Mouse (Mus musculus) intestine, embryonic 15.5 days (tissue): Measurements from ENCODE around the gene Duox1. TPM values are rescaled to one million over a fixed set of nuclear protein-coding genes. Genes with fewer than 3 reads are reported as not detected.

Experiments used
- ATAC-seq: fragments of 200-750 bp; cut with Nextera tagmentation; 2 replicates; pipeline ENCODE4 v1.8.0; 2017; ENCODE audit warnings: moderate TSS enrichment, moderate library complexity
- H3K27ac ChIP-seq: fragments of 300-500 bp; sonication (generic); 2 replicates; pipeline ENCODE4 v1.5.1; 2015; ENCODE audit warnings: mild to moderate bottlenecking, inconsistent platforms
- H3K27me3 ChIP-seq: fragments of 300-500 bp; sonication (generic); replicated peaks from 2 replicates; pipeline ENCODE4 v1.6.1; 2015; ENCODE audit warnings: inconsistent platforms
- H3K36me3 ChIP-seq: fragments of 300-500 bp; sonication (generic); 2 replicates; pipeline ENCODE4 v1.6.1; 2015; ENCODE audit warnings: inconsistent platforms
- H3K4me1 ChIP-seq: fragments of 300-500 bp; sonication (generic); replicated peaks from 2 replicates; pipeline ENCODE4 v1.6.1; 2015; ENCODE audit warnings: inconsistent platforms
- H3K4me2 ChIP-seq: fragments of 300-500 bp; sonication (generic); replicated peaks from 2 replicates; pipeline ENCODE4 v1.6.1; 2015; ENCODE audit warnings: mild to moderate bottlenecking, inconsistent platforms
- H3K4me3 ChIP-seq: fragments of 300-500 bp; sonication (generic); replicated peaks from 2 replicates; pipeline ENCODE4 v1.5.1; 2015; ENCODE audit warnings: inconsistent platforms
- H3K9ac ChIP-seq: fragments of 300-500 bp; sonication (generic); 2 replicates; pipeline ENCODE4 v1.6.1; 2015; ENCODE audit warnings: inconsistent platforms
- H3K9me3 ChIP-seq: fragments of 300-500 bp; sonication (generic); 2 replicates; pipeline ENCODE4 v1.6.1; 2016; ENCODE audit warnings: inconsistent platforms
- WGBS: fragments of 180-500 bp; shearing (Covaris S2); methylation state at CpG from one replicate; pipeline ENCODE4 v1.1.7; 2015; 5-methylcytosine and 5-hydroxymethylcytosine counted together
- polyA plus RNA-seq: library from polyadenylated mRNA; unstranded; fragments of >200 nt; fragmentation: Nextera tagmentation; extraction: Ambion mirVana; gene quantifications from 2 replicates; pipeline ENCODE4 v1.2.1, GENCODE M21; 2015

The Duox1 gene
- polyA plus RNA-seq, 1 experiment from 2014 or later = 0.08 TPM

- no peaks in the 10 kb centered on the region for H3K36me3 ChIP-seq
- H3K9ac ChIP-seq = no peak overlapping the region
- no peak overlapping the region for H3K27ac ChIP-seq
- WGBS = 86% methylated on average over 13 of the region's 13 CpGs
- H3K9me3 ChIP-seq = no peaks in the 10 kb centered on the region
- H3K27me3 ChIP-seq = no peaks in the 10 kb centered on the region
- peaks cover 17% of the 10 kb centered on the region for H3K4me1 ChIP-seq
- no peak for ATAC-seq
- no peak overlapping the region for H3K4me3 ChIP-seq
- H3K4me2 ChIP-seq = no peak overlapping the region
Observed at GRCm38 (mm10) chr2:122362622-122363523, 47.4 kb downstream of the Duox1 start.

DNA sequence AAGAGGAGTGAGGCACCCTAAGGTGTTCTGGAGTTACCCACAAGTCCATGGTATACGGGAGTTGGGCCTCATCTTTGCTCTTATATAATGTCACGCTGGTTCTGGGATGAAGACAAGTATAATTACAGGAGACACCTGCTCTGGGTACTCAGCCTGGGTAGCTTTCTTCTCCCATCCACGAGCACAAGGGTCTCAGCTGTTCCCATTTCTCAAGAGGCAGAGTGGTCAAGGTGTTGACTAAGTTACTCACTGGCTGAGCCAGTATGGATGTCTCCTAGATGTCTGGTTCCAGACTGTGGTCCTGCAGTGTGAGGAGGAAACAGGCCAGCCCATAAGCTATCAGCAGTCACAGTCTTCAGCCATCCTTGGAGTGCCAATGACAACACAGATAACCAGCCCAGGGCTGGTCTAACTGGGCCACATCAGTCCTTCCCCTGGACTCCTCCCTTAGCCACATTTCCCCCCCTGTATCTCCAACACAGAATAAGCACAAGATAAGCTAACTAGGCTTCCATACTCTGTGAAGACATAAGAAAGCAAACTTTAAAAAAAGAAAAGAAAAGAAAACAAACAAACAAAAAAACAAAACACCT is 49.0 kb downstream of the Duox1 start:
- no peak overlapping the region for H3K4me2 ChIP-seq
- H3K9ac ChIP-seq = no peak overlapping the region
- H3K4me3 ChIP-seq = no peak overlapping the region
- no peaks in the 10 kb centered on the region for H3K9me3 ChIP-seq
- H3K27ac ChIP-seq = no peak overlapping the region
- no peak for ATAC-seq
- H3K4me1 ChIP-seq = peaks cover 23% of the 10 kb centered on the region
- no peaks in the 10 kb centered on the region for H3K27me3 ChIP-seq
- 88% methylated on average over 3 of the region's 3 CpGs for WGBS
- no peaks in the 10 kb centered on the region for H3K36me3 ChIP-seq

GRCm38 (mm10) chr2:122365244-122365866 is 49.9 kb downstream of the Duox1 start:
- no peak overlapping the region for H3K27ac ChIP-seq
- H3K4me1 ChIP-seq = peaks cover 25% of the 10 kb centered on the region
- H3K4me2 ChIP-seq = no peak overlapping the region
- WGBS = 87% methylated on average over 10 of the region's 10 CpGs
- no peaks in the 10 kb centered on the region for H3K27me3 ChIP-seq
- no peaks in the 10 kb centered on the region for H3K9me3 ChIP-seq
- H3K9ac ChIP-seq = no peak overlapping the region
- no peak for ATAC-seq
- no peak overlapping the region for H3K4me3 ChIP-seq
- no peaks in the 10 kb centered on the region for H3K36me3 ChIP-seq

DNA sequence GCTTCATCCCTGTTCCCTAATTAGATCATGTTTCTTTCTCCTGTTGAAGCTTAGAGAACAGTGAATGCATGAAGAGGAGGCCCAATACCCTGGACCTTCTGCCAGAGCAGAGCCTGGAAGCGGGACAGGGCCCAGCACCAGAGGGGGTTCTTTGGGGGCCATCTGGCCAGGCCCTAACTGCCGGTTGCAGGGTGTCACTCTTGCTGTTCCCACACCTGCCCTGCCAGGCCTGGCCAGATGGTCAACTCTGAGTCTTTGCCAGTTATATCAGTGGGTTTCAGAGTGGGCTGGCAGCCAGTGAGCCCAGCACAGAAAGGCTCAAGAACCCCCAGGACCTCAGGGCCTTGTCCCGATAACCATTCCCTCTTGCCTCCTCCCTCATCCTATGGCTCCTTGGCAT is 50.6 kb downstream of the Duox1 start:
- Histone ChIP-seq H3K27ac (no peak overlapping the region), H3K27me3 (no peaks in the 10 kb centered on the region), H3K36me3 (no peaks in the 10 kb centered on the region), H3K4me3 (no peak overlapping the region), H3K9ac (no peak overlapping the region), H3K4me2 (no peak overlapping the region), H3K4me1 (peaks cover 22% of the 10 kb centered on the region), H3K9me3 (no peaks in the 10 kb centered on the region)
- WGBS = 76% methylated on average over 3 of the region's 3 CpGs
- ATAC-seq = no peak

DNA sequence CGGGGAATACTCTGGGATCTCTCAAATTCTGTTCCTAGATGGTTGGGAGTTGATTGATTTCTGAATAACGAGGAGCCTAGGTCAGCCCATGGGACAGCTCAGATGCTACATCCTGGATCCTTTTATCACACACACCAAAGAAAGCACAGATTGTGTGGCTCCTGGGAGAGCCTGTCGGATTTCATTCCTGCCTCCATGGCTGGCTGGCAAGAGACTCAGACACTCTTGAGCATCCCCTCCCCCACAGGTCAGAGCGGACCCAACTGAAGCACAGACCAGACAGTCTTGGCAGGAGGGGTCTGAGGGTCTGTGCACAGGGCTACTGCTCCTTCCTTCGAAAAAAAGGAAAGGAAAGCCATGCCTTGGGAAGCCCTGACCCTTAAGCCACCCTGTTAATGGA is 51.2 kb downstream of the Duox1 start:
- WGBS = 44% methylated on average over 5 of the region's 5 CpGs
- H3K9ac ChIP-seq = no peak overlapping the region
- H3K27ac ChIP-seq = no peak overlapping the region
- H3K36me3 ChIP-seq = no peaks in the 10 kb centered on the region
- no peak for ATAC-seq
- H3K4me3 ChIP-seq = no peak overlapping the region
- H3K27me3 ChIP-seq = no peaks in the 10 kb centered on the region
- no peaks in the 10 kb centered on the region for H3K9me3 ChIP-seq
- H3K4me1 ChIP-seq = peaks cover 21% of the 10 kb centered on the region
- peak overlapping the region; percentile 88 for H3K4me2 ChIP-seq

DNA sequence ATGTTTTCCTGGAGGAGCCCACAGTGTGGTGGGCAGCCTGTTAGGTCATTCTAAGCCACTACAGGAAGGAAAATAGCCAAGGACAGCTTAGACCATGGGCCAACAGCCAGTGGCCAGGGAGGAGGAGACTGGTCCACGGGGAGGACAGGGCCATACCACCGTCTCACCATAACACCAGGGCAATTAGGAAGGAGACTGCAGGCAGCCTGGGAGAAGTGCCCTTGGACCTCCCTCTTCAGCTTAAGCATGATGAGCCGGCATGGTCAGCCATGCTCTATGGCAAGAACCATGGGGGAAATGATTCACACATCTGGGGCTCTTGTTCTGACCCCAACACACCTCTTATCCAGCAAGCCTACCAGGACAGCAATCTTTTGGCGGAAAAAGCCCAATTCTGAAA is 51.7 kb downstream of the Duox1 start:
- peak overlapping the region; percentile 89; the same call in 1 of the 2 replicates for H3K4me3 ChIP-seq
- no peak for ATAC-seq
- 44% methylated on average over 4 of the region's 4 CpGs for WGBS
- H3K9me3 ChIP-seq = no peaks in the 10 kb centered on the region
- H3K4me1 ChIP-seq = peaks cover 18% of the 10 kb centered on the region
- H3K27me3 ChIP-seq = no peaks in the 10 kb centered on the region
- H3K36me3 ChIP-seq = no peaks in the 10 kb centered on the region
- peak overlapping the region; percentile 88 for H3K4me2 ChIP-seq
- H3K9ac ChIP-seq = no peak overlapping the region
- H3K27ac ChIP-seq = no peak overlapping the region

DNA sequence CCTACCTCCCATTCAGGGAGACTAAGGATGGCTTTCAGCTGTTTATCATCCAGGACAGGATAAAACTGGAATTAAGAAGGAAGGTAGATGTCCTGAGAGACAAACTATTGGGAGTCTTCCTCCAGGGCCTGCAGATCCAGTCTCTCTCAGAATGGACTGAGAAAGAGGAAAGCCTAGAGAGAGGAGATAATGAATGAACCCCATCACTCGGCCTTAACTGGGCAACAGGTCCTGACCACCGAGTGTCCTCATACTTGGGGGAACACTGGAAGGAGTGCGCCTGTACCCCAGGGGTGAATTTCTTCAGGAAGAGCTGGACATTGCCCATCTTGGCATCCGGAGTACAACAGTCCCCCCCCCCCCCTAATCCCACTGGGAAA is 52.2 kb downstream of the Duox1 start:
- peak overlapping the region; percentile 88 for H3K4me2 ChIP-seq
- 12% methylated on average over 4 of the region's 4 CpGs for WGBS
- H3K27ac ChIP-seq = no peak overlapping the region
- no peaks in the 10 kb centered on the region for H3K36me3 ChIP-seq
- H3K4me1 ChIP-seq = peaks cover 18% of the 10 kb centered on the region
- peak overlapping the region; percentile 80 for H3K9ac ChIP-seq
- no peaks in the 10 kb centered on the region for H3K27me3 ChIP-seq
- no peak for ATAC-seq
- no peaks in the 10 kb centered on the region for H3K9me3 ChIP-seq
- H3K4me3 ChIP-seq = peak overlapping the region; percentile 89

DNA sequence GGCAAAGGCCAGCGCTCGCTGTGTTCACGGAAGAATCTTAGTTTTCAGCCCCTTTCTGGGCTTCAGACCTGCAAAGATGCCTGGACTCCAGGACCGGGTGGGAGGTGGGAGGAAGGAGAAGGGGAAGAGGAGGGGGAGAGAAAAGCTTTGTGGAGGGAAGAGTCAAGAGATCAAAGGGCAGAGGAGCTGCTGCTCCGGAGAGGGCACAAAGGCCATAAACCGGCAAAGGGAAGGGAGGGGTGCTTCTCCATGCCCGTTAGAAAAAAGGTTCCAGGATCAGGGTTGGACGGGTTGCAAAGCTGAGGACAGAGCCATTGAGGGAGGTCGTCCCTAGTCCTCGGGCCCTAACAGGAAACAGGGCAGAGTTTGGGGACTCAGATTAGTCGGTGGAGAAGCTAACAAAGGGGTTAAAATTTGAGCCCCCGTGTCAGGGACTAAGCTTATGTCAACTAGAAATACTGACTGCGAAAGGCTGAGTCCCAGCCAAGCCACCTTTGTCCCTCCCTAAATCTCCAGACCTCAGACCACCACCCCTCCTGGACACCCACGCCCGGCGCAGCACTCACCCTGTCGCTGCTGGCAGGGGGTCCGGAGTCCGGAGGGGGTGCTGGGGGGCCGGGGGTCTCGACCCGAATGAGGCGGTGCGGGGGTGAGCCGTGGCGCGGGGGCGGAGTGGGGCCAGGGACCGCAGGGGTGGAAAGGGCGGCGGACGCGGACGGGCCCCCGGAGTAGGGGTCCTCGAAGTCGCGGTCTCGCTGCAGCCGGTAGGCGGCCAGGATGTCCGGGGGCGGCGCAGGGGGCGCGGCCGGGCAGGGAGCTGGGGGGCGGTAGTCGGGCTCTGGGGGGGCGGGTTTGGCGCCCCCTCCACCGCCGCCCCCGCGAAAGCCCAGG is 52.9 kb downstream of the Duox1 start:
- ATAC-seq = peak; percentile 75
- Histone ChIP-seq H3K9me3 (no peaks in the 10 kb centered on the region), H3K27me3 (no peaks in the 10 kb centered on the region), H3K27ac (peak overlapping the region; percentile 62; the same call in 1 of the 2 replicates), H3K4me3 (peak overlapping the region; percentile 89), H3K36me3 (no peaks in the 10 kb centered on the region), H3K9ac (peak overlapping the region; percentile 80), H3K4me1 (peaks cover 18% of the 10 kb centered on the region), H3K4me2 (peak overlapping the region; percentile 88)
- WGBS = 2% methylated on average over 44 of the region's 55 CpGs

GRCm38 (mm10) chr2:122368995-122369739 is 53.7 kb downstream of the Duox1 start, which contains the start of gene Shf:
Shf (minus strand) TSS chr2:122369162.
- Histone ChIP-seq H3K4me3 (peak within 1 kb of the TSS; percentile 89), H3K4me1 (peaks cover 18% of the 10 kb centered on the region), H3K4me2 (peak within 1 kb of the TSS; percentile 88), H3K36me3 (no peaks in the 10 kb centered on the region), H3K27me3 (no peaks in the 10 kb centered on the region), H3K27ac (peak within 1 kb of the TSS; percentile 62; the same call in 1 of the 2 replicates), H3K9ac (peak within 1 kb of the TSS; percentile 80), H3K9me3 (no peaks in the 10 kb centered on the region)
- peak; percentile 96 for ATAC-seq
- under 1% methylated on average over 45 of the region's 54 CpGs for WGBS

GRCm38 (mm10) chr2:122370101-122370750 is 54.8 kb downstream of the Duox1 start:
- WGBS = 51% methylated on average over 10 of the region's 10 CpGs
- Histone ChIP-seq H3K4me2 (no peak overlapping the region), H3K27me3 (no peaks in the 10 kb centered on the region), H3K4me1 (peaks cover 18% of the 10 kb centered on the region), H3K9me3 (no peaks in the 10 kb centered on the region), H3K27ac (no peak overlapping the region), H3K9ac (no peak overlapping the region), H3K4me3 (no peak overlapping the region), H3K36me3 (no peaks in the 10 kb centered on the region)
- no peak for ATAC-seq

- ATAC-seq = no peak
Observed at GRCm38 (mm10) chr2:122372067-122372466, 56.6 kb downstream of the Duox1 start.

More at GRCm38 (mm10) chr2:122372067-122372466, 56.6 kb downstream of the Duox1 start:
- H3K9me3 ChIP-seq = no peaks in the 10 kb centered on the region
- no peak overlapping the region for H3K4me3 ChIP-seq
- H3K36me3 ChIP-seq = no peaks in the 10 kb centered on the region
- WGBS = 57% methylated on average over 3 of the region's 3 CpGs
- no peaks in the 10 kb centered on the region for H3K27me3 ChIP-seq
- H3K4me2 ChIP-seq = no peak overlapping the region
- H3K27ac ChIP-seq = no peak overlapping the region
- H3K9ac ChIP-seq = no peak overlapping the region
- peaks cover 13% of the 10 kb centered on the region for H3K4me1 ChIP-seq
